Mouse (Mus musculus) small intestine, adult 2 months (tissue): ENCODE results near the gene Angptl8. TPM values are rescaled to one million over a fixed set of nuclear protein-coding genes. Genes with fewer than 3 reads are reported as not detected.

Source experiments
- H3K27ac ChIP-seq: fragments of 200-500 bp; 2 replicates; pipeline ENCODE4 v1.5.1; 2012; ENCODE audit warnings: low read depth, low read length, control low read depth, inconsistent platforms; ENCODE audit not compliant: insufficient read depth
- H3K27me3 ChIP-seq: fragments of 200-500 bp; 2 replicates; pipeline ENCODE4 v1.6.1; 2012; ENCODE audit warnings: mild to moderate bottlenecking, moderate library complexity, low read length, inconsistent platforms; ENCODE audit not compliant: control insufficient read depth, insufficient read depth
- H3K36me3 ChIP-seq: fragments of 200-500 bp; 2 replicates; pipeline ENCODE4 v1.6.1; 2012; ENCODE audit warnings: mild to moderate bottlenecking, low read length, control low read depth, inconsistent platforms; ENCODE audit not compliant: control insufficient read depth, insufficient read depth
- H3K4me1 ChIP-seq: fragments of 200-500 bp; 2 replicates; pipeline ENCODE4 v1.6.1; 2012; ENCODE audit warnings: low read length, inconsistent platforms, mixed read lengths; ENCODE audit not compliant: control insufficient read depth, insufficient read depth, insufficient read length
- H3K4me3 ChIP-seq: fragments of 200-500 bp; 2 replicates; pipeline ENCODE4 v1.5.1; 2012; ENCODE audit warnings: low read depth, mild to moderate bottlenecking, control low read depth, inconsistent platforms, low read length, moderate library complexity
- CTCF ChIP-seq: fragments of 200-500 bp; IDR thresholded peaks from 2 replicates; pipeline ENCODE4 v1.5.1; 2012; ENCODE audit warnings: low read depth, mild to moderate bottlenecking, control low read depth, inconsistent platforms, low read length, moderate library complexity, mixed read lengths; ENCODE audit not compliant: insufficient replicate concordance, insufficient read length; ENCODE audit errors: extremely low read depth
- POLR2A ChIP-seq: fragments of 200-500 bp; IDR thresholded peaks from 2 replicates; pipeline ENCODE4 v1.6.1; 2012; ENCODE audit warnings: low read depth, mild to moderate bottlenecking, control low read depth, inconsistent platforms, low read length, moderate library complexity
- WGBS: fragments of 180-500 bp; shearing (Covaris S2); methylation state at CpG from one replicate; pipeline ENCODE4 v1.1.7; 2018; 5-methylcytosine and 5-hydroxymethylcytosine counted together
- polyA plus RNA-seq: library from polyadenylated mRNA; depleted of rRNA; stranded (reverse); fragments of >200 nt; gene quantifications from 2 replicates; pipeline ENCODE4 v1.2.3, GENCODE M21; 2012

The Angptl8 gene
- polyA plus RNA-seq, 1 experiment: 10.2 TPM

- TF ChIP-seq CTCF (no peak), POLR2A (no peak)
- Histone ChIP-seq H3K4me3 (no peak overlapping the region), H3K27me3 (no peaks in the 10 kb centered on the region), H3K27ac (peak overlapping the region; percentile 20; the same call in 1 of the 2 replicates), H3K36me3 (peaks cover 5% of the 10 kb centered on the region), H3K4me1 (peaks cover 3% of the 10 kb centered on the region)
- 69% methylated on average over 10 of the region's 10 CpGs for WGBS
Measured at GRCm38 (mm10) chr9:21847926-21848325, 12.6 kb downstream of the Angptl8 start.

DNA sequence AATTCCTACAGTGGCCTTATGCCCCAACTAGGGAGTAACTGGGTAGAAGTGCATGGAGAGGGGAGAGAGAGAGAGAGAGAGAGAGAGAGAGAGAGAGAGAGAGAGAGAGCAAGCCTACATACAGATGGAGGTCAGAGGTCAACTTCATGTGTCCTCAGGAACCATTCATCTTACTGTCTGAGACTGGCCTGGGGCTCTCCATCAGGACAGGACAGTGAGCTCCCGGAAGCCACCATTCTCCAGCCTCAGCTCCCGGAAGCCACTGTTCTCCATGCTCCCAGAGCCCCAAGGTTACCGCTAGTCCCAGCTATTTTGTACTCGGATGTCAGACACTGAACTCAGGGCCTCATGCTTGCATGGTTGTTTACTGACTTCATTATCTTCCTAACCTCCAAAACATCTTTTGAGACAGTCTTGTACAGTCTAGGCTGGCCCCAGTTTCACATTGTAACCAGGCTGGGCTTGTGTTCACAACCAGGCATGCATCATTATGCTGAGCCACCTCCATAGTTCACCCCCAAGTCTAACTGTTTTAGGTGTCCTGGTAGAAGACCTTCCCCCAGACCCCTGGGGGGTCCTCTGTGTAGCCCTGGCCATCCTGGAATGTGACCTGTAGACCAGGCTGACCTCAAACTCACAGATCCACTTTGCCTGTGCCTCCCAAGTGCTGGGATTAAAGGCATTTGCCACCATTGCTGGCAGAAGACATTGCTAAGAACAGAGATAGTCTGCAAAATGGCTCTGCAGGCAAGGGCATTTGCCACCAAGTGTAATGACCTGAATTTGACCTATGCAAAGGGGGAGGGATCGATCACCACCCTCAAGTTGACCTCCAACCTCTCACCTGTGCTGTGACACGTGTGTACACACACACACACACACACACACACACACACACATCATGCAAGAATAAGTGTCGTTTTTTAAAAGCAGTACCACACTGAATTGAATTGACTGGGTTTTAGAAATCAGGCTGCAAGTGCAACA lies 14.7 kb downstream of the Angptl8 start:
- H3K27me3 ChIP-seq: no peaks in the 10 kb centered on the region
- H3K4me3 ChIP-seq: no peak overlapping the region
- TF ChIP-seq POLR2A: no peak
- no peak for TF ChIP-seq CTCF
- H3K27ac ChIP-seq: no peak overlapping the region
- H3K36me3 ChIP-seq: peaks cover 2% of the 10 kb centered on the region; the same call in 1 of the 2 replicates
- peaks cover 15% of the 10 kb centered on the region for H3K4me1 ChIP-seq
- WGBS: 76% methylated on average over 7 of the region's 7 CpGs

GRCm38 (mm10) chr9:21851084-21851483 lies 15.8 kb downstream of the Angptl8 start:
- TF ChIP-seq CTCF (no peak), POLR2A (no peak)
- 85% methylated on average over 3 of the region's 3 CpGs for WGBS
- Histone ChIP-seq H3K36me3 (peaks cover 2% of the 10 kb centered on the region; the same call in 1 of the 2 replicates), H3K27me3 (no peaks in the 10 kb centered on the region), H3K4me3 (no peak overlapping the region), H3K4me1 (peaks cover 22% of the 10 kb centered on the region), H3K27ac (no peak overlapping the region)

DNA sequence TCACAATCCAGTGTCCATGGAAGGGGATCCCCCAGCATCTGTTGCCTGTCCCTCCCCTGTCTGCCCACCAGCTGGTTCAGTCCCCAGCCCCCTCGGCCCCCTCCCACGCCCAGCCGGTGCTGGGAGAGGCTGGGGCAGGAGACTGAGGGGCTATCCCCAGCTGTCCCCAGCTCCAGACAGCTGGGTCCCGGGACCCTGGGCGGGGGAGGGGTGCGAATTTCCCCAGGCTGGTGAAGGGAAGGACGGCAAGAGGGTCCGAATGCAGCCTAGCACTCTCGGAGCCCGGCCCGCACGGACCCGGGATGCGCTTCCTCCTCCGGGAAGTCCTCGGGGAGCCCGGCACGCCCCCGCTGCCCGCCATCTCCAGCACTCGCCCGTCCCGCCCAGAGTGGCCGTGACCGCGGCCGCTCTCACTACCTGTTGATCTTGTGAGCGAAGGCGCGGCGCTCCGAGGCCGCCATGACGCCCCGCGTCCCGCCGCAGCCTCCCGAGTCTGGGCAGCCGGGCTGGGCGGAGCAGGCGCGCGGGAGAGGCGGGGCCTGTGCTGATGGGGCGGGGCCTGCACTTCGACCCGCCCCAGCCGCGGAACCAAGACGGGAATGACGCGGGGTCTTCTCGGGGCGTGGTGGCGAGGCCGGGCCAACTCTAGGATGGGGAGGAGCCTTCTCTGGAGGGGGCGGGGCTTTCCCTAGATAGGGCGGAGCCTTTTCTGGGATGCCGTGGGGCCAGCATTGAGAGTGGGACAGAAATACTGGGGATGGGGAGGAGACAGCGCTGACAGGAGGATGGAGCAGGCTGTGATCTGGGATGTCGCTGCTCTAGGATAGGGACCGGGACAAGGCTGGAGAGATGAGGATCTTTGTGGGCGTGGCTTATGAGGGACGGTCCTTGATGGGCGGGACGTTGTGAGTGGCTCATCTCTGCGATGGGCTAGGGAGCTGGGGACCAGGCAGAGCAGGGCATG lies 17.1 kb downstream of the Angptl8 start, which contains the start of gene Dock6:
Dock6 (minus strand) TSS at position 508 of the 964 bp plus-strand sequence.
- Histone ChIP-seq H3K4me1 (peaks cover 22% of the 10 kb centered on the region), H3K27me3 (no peaks in the 10 kb centered on the region), H3K4me3 (peak within 1 kb of the TSS; percentile 72), H3K27ac (0 out of 2 replicates have a peak within 1 kb of the TSS, but pooled peaks have one; percentile 5), H3K36me3 (no peaks in the 10 kb centered on the region)
- TF ChIP-seq POLR2A (peak; percentile 74), CTCF (no peak)
- WGBS: 1% methylated on average over 68 of the region's 68 CpGs

DNA sequence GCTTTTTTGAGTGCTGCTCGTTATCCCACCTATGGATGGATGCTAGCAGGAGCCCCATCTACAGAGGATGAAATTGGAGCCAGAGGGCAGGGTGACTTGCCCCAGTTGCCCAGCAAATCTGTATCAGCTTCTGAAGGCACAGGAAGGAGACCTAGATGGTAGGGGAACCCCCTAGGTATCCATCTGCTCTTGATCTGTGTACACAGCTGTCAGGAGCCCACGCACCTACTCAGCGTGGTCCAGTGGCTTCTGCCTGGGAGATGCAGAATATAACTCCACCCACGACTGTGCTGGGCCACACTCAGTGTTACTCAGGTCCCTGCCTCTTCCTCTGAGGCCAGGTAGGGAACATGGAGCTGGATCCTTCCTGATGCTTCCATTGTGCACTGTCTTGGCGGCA lies 18.7 kb downstream of the Angptl8 start:
- Histone ChIP-seq H3K4me1 (peaks cover 22% of the 10 kb centered on the region), H3K36me3 (no peaks in the 10 kb centered on the region), H3K4me3 (no peak overlapping the region), H3K27me3 (no peaks in the 10 kb centered on the region), H3K27ac (peak overlapping the region; percentile 85)
- TF ChIP-seq POLR2A (no peak), CTCF (no peak)
- 51% methylated on average over 5 of the region's 5 CpGs for WGBS

GRCm38 (mm10) chr9:21854894-21855293 lies 19.6 kb downstream of the Angptl8 start:
- 24% methylated on average over 6 of the region's 6 CpGs for WGBS
- no peaks in the 10 kb centered on the region for H3K27me3 ChIP-seq
- H3K36me3 ChIP-seq: no peaks in the 10 kb centered on the region
- peaks cover 22% of the 10 kb centered on the region for H3K4me1 ChIP-seq
- peak overlapping the region; percentile 93 for H3K27ac ChIP-seq
- TF ChIP-seq POLR2A (no peak), CTCF (no peak)
- H3K4me3 ChIP-seq: peak overlapping the region; percentile 35
